8 mouse cellular contexts compared by ENCODE assay signal in the genomic region with DNA sequence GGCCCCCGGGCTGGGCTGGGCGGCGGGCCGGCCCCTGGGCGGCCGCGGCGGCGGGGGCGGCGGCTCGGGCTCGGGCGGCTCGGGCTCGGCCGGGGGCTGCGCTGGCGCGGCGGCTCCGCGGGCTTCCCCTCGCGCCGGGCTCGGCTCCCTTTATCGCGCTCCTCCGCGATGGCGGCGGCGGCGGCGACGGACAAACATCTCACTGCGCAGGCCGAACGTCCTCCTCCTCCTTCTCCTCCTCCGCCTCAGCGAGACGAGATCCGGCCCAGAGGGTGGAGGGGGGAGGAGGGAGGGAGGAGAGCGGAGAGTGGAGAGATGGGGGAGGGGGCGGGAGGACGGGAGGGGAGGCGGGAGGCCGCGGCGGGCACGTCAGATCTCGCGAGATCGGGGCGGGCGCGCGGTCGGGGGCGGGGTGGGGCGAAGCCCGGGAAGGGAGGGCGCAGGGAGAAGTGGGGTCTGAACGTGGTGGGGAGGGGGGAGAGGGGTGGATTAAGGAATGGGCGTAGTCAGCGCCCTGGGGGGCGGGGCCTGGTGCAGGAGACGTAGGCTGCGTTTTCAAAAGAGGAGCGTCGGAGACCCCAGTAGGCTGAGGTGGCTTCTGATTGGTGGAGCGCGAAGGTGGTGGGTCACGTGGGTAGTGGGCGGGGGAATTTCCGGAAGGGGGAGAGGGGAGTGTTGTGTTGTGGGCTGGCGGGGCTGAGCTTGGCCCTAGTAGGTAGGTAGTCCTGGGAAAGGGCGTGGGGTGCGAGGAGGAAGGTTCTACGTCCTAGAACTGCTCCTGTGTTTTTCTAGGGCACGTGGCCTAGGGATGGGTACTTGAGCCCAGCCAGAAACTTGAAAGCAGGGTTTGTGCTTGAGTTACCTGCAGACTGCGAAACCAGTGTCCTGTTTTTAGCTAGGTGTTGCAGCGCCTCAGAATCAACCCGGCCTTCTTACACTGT. TPM values are rescaled to one million over a fixed set of nuclear protein-coding genes. Genes with fewer than 3 reads are reported as not detected.
DNase-seq lines count a peak whose midpoint lies in the region; ATAC-seq and TF ChIP-seq lines count a peak whose summit lies in the region.

A gene (minus strand): TSS at position 45 of the 941 bp plus-strand sequence.

- peak within 1 kb of the TSS; percentile 99 for H3K4me3 ChIP-seq in bone marrow macrophage, adult 2 months (ENCODE audit: insufficient read depth, low read length)
- H3K4me3 ChIP-seq in embryonic fibroblast, embryonic 13.5 days (ENCODE audit: insufficient read depth, low read length) = peak within 1 kb of the TSS; percentile 100
- peak within 1 kb of the TSS; percentile 92 for H3K4me3 ChIP-seq in kidney, embryonic 14.5 days (ENCODE audit: low read length)
- peak within 1 kb of the TSS; percentile 95 for H3K4me3 ChIP-seq in limb, embryonic 15.5 days

- WGBS in kidney, embryonic 14.5 days = 2% methylated on average over 37 of the region's 85 CpGs
- under 1% methylated on average over 69 of the region's 85 CpGs for WGBS in limb, embryonic 15.5 days

- 0 out of 2 replicates have a peak, but pooled peaks have one; percentile 8 for TF ChIP-seq CTCF in bone marrow macrophage, adult 2 months (IDR thresholded peaks at IDR 0.05; ENCODE audit: low read depth, low read length)
- no peak for TF ChIP-seq CTCF in embryonic fibroblast, embryonic 13.5 days (IDR thresholded peaks at IDR 0.05; ENCODE audit: borderline replicate concordance, insufficient read depth, low read length)

- peaks cover 14% of the 10 kb centered on the region for H3K4me1 ChIP-seq in bone marrow macrophage, adult 2 months (ENCODE audit: control insufficient read depth, insufficient read depth, low read length)
- no peaks in the 10 kb centered on the region for H3K4me1 ChIP-seq in embryonic fibroblast, embryonic 13.5 days (ENCODE audit: control insufficient read depth, insufficient read depth, low read length)
- 0 out of 2 replicates have a peak, but pooled peaks cover 3% of the 10 kb centered on the region for H3K4me1 ChIP-seq in kidney, embryonic 14.5 days (ENCODE audit: control insufficient read depth, insufficient read depth, low read length)
- H3K4me1 ChIP-seq in limb, embryonic 15.5 days = peaks cover 15% of the 10 kb centered on the region

- H3K36me3 ChIP-seq in kidney, embryonic 14.5 days (ENCODE audit: control insufficient read depth, insufficient read depth, low read length) = no peaks in the 10 kb centered on the region
- no peaks in the 10 kb centered on the region for H3K36me3 ChIP-seq in limb, embryonic 15.5 days

- H3K9me3 ChIP-seq in kidney, embryonic 14.5 days (ENCODE audit: control insufficient read depth, low read length) = no peaks in the 10 kb centered on the region
- H3K9me3 ChIP-seq in limb, embryonic 15.5 days = no peaks in the 10 kb centered on the region

- H3K9ac ChIP-seq in kidney, embryonic 14.5 days (ENCODE audit: low read depth, low read length) = peak within 1 kb of the TSS; percentile 99
- H3K9ac ChIP-seq in limb, embryonic 15.5 days = peak within 1 kb of the TSS; percentile 97

- peak within 1 kb of the TSS; percentile 89 for H3K27ac ChIP-seq in bone marrow macrophage, adult 2 months (ENCODE audit: insufficient read depth, low read depth, low read length)
- H3K27ac ChIP-seq in embryonic fibroblast, embryonic 13.5 days (ENCODE audit: insufficient read depth, low read length) = peak within 1 kb of the TSS; percentile 91
- peak within 1 kb of the TSS; percentile 96 for H3K27ac ChIP-seq in kidney, embryonic 14.5 days (ENCODE audit: low read depth, low read length)
- H3K27ac ChIP-seq in limb, embryonic 15.5 days = peak within 1 kb of the TSS; percentile 97

- TF ChIP-seq POLR2A in bone marrow macrophage, adult 2 months (IDR thresholded peaks at IDR 0.05; ENCODE audit: borderline replicate concordance, low read depth, low read length) = peak; percentile 90
- peak; percentile 94 for TF ChIP-seq POLR2A in embryonic fibroblast, embryonic 13.5 days (IDR thresholded peaks at IDR 0.05; ENCODE audit: low read depth, low read length)

- ATAC-seq in kidney, embryonic 14.5 days (ENCODE audit: low FRiP score, low TSS enrichment) = peak; percentile 98
- peak; percentile 99 for ATAC-seq in limb, embryonic 15.5 days (ENCODE audit: insufficient number of reproducible peaks, low FRiP score, low TSS enrichment, low read depth)

- peak within 1 kb of the TSS; percentile 72 for H3K4me2 ChIP-seq in kidney, embryonic 14.5 days (replicated peaks; ENCODE audit: low read depth, low read length)
- H3K4me2 ChIP-seq in limb, embryonic 15.5 days = peak within 1 kb of the TSS; percentile 72

- no peaks in the 10 kb centered on the region for H3K27me3 ChIP-seq in kidney, embryonic 14.5 days (ENCODE audit: control insufficient read depth, insufficient read depth, low read length)
- H3K27me3 ChIP-seq in limb, embryonic 15.5 days = no peaks in the 10 kb centered on the region

- peak; percentile 99 for DNase-seq in A20 (ENCODE audit: low read depth, low spot score)
- DNase-seq in heart, adult 9 months (ENCODE audit: low spot score in 2 of 2) = peak; percentile 93 to 95
- DNase-seq in monocyte, adult 2 months (ENCODE audit: low read depth in 1 of 2, low spot score in 2 of 2) = peak; percentile 64 to 84
- peak; percentile 96 to 97 for DNase-seq in spleen, postnatal 36 days (ENCODE audit: low spot score in 2 of 2)

RNA-seq across cellular contexts. Expression of the gene that starts here (rescaled TPM):
- polyA plus RNA-seq in bone marrow macrophage, adult 2 months (2012; ENCODE audit: insufficient read depth, insufficient read length, missing spikeins) = 95.8 and 119 TPM in 2 replicates
- polyA plus RNA-seq in embryonic fibroblast, embryonic 13.5 days (2011; ENCODE audit: insufficient read length, low read depth, missing spikeins) = 156 and 189 TPM in 2 replicates
- polyA plus RNA-seq in kidney, embryonic 14.5 days (2014; fragmentation: Nextera tagmentation; extraction: Ambion mirVana) = 64.7 and 75.7 TPM in 2 replicates
- polyA plus RNA-seq in limb, embryonic 15.5 days (2015; fragmentation: Nextera tagmentation; extraction: Ambion mirVana) = 29.1 and 31.8 TPM in 2 replicates

Comparison
In these comparisons a context has a peak if more than half of its experiments do, and no peak if none do; other contexts are left out.
1. Peak in every context shown above with its lines: DNase-seq, ATAC-seq, H3K4me3 ChIP-seq and H3K27ac ChIP-seq.